Mouse (Mus musculus): ENCODE measurements around the gene Stab2.

Gene Stab2

DNA sequence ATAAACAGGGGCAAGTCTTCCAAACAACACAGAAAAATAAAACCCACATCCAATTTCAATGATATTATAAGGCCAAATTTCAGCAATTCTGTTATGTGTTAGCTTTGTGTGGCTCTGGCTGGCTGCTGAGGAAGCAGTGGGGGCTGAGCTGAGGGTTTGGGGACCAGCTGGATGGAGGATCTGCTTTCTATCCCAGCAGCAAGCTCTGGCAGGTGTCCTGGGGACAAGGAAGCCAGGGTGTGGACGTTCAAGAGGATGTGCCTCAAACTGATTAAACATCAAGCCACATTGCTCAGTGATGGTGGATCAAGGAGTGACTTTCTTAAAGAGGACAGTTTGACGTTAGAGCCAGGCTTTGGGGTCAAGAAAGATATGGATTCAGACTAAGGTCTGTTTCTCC lies 112.3 kb downstream of the Stab2 start:
- in situ Hi-C loops (cut with MboI, MseI), result no loop called here

DNA sequence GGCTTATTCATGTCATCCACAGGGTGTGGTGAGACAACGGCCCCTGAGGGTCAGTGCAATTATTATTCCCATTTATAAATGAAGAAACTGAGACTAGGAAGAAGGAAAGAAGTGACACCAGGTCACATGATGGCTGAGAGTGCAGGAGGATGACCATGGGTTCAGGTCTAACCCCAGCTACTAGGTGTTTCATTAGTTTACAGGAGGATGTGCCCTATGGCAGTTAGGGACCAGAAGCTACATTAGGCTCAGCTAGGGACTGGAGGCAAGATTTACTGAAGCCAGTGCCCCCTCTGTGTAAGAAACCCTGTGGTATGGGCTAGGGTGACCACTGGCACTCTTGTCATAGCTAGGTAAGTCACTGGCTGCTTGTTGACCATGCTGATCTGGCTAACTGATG lies 116.8 kb downstream of the Stab2 start:
- in situ Hi-C loops (cut with MboI, MseI), result no loop called here

DNA sequence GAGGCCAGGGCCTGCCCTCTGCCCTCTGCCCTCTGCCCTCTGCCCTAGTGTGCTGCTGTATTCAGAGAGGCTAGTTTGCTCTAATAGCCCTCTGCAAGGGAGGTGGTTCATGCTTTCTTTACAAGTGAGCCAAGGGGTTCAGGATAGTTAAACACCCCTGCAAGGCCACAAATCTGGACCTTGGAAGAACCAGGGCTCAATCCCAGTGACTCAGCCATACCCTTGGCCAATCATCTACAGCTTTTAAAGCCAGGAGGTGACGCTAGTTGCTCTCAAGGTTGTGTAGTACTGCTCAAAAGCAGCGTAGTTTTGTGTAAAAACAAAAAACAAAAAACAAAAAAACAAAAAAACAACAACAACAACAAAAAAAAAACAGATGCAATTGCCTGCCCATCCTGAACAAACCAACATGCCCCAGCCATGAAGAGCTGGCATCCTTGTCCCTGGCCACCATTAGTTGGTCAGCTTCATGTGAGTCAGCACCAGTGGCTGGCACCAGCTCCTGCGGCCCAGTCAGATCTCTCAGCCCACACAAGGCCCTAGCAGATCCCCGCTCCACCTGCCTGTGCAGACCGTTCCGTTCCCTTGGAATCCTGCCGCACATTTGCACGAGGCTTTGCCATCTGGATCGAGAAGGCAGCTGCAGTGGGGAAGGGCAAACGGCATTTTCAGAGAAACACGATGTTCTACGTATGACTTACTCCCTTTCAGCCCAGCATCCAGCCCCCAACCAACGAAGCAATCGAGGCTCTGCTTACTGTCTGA lies 117.5 kb downstream of the Stab2 start:
- in situ Hi-C loops (cut with MboI, MseI), result no loop called here

DNA sequence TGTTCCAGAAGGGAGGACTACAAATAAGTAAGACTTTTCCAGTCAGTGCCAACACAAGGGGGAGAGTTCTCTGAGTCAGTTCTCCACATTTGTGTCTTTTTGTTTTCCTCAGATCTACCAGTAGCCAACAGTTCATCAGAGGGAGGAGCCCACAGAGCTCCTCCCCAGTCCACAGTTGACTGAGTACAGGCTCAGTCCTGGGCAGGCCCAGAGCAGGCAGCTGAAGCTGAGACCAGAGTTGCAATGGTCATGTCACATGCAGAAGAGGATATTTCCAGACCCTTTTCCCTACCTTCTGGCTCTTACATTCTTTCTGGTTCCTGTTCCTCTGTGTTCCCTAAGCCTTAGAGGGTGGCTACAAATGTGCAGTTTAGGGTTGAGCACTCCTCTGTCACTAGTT lies 118.4 kb downstream of the Stab2 start:
- in situ Hi-C loops (cut with MboI, MseI), result no loop called here

DNA sequence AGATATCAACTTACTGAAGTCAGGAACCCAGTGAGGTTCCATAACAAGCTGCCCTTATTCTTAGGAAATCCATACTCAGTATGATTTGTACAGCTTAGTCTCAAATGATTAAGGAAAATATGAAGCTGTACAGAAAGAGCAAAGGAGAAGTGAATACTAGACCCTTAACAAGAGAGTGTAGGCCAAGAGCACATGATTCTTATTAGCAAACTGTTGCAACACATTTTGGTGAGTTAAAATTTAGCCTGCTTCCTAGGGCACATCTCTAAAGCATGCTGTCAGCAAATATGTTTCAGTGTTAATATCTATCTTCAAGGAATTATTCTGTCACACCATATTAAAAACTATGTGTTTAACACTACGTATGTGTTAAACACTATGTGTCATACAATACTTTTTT lies 121.4 kb downstream of the Stab2 start:
- in situ Hi-C loops (cut with MboI, MseI), result no loop called here

DNA sequence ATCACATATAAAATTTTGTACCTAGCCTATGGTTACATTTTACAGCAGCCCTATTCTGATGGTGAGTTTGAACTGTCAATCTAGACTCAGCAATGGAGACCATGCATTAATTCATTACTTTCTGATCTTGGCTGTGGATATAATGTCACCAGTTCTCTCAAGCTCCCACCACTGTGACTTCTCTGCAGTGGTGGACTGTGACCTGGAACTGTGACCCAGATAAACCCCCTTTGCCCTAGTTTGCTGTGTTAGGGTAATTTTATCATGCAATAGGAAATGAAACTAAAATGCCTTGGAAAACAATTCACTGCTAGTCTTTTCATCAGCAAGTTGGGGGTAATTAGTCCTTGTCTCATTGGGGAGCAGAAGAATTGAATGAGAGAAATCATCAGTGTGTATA lies 126.4 kb downstream of the Stab2 start:
- in situ Hi-C loops (cut with MboI, MseI), result no loop called here

DNA sequence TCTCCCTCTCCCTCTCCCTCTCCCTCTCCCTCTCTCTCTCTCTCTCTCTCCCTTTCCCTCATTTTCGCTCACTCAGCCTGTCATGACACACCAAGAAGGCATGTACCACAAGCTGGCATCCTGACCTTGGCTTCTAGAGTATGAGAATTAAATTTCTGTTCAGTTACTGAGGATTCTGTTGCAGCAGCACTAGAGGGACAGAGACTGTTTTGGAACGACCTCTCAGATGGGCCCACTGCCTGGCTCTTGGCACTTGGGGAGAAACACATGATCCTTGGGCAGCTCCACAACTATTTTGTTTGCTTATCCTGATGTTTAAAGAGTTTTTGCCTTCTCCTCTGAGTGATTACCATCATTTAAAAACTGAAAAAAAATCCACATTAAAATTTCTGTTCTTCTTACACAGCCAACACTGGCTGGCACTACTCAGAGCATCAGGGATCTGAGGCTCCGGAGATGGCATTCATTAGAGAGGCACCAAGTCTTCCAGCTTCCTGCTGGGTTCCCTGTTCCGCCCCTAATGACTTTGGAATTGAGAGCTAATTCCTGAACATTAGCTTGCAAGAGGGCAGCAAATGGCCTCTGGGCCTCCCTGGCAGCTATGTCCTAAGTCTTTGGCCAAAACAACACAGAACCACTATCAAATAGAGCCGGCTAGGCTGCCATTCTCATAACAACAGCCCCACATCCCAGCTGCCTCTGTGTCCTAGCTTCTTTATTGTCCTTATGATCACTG lies 127.6 kb downstream of the Stab2 start:
- in situ Hi-C loops (cut with MboI, MseI), result no loop called here

DNA sequence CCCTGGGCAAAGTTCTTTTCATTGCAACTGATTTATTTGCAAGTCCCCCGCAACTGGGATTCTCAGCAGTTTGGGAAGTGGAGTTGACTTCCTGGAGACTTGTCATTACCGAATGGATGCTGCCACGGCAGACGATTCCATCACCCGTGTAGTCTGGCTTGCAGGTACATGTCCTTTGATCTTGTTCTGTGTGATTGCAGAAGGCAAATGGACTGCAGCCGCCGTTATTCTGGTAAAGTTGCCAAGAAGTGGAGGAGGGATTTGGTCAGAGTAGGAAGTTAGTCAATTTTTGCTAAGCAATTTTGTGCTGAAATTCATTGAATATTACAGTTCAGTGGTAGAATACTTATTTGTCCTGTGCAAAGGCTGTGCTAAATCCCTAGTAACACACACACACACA lies 129.1 kb downstream of the Stab2 start:
- in situ Hi-C loops (cut with MboI, MseI), result no loop called here

DNA sequence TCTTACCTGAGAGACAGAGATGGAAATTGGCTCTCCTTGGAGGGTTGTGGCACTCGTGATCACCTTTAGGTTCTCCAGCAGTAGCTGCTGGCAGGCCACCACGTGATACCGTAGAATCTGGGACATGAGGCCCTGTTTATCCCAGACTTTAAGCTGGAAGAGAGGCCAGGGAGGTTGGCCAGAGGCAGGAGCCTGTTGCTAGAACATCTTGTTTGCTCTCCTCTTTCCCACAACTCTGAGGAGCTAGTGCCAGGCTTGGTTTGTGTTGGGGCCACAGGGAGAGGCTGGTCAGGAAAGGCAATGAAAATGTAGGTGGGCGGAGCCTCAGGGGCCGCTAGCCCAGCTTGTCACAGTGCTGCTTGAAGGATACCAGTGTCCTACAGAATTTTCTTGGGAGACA lies 135.2 kb downstream of the Stab2 start:
- in situ Hi-C loops (cut with MboI, MseI), result no loop called here

DNA sequence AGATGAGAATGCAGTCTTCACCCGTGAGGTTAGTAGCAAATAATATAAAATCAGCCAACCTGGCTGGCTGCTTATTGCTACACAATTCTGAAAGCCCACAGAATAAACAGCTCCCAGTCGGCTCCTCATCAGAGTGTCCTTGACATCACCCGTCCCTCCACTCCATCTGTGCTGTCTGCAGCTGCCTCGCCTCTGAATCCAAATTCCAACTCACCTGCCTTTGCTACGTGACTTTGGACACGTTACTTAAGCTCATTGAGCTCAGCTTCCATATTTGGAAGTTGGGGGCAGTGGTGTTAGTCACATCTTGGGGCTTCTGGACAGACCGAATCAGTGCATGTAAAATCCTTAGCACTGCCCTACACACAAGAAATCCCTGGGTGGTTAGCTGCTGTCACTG lies 135.7 kb downstream of the Stab2 start:
- in situ Hi-C loops (cut with MboI, MseI), result no loop called here

DNA sequence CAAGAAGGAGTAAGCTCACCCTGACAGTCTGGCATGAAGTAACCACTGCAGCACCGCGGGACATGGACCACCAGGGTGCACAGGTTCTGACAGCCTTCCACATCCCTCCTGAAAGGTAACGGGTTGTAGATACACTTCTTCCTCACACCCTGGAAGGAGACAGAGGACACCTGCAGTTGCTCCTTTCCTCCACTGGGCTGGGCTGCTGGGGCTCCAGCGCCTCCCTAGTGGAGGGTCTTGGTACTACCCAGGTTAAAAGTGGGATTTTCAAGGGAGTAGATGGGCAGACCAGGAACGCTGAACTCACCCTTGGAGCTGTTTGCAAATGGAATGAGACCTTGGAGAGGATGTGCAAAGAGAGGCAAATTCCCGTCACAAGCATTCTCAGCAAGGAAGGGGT lies 144.4 kb downstream of the Stab2 start:
- in situ Hi-C loops (cut with MboI, MseI), result no loop called here

DNA sequence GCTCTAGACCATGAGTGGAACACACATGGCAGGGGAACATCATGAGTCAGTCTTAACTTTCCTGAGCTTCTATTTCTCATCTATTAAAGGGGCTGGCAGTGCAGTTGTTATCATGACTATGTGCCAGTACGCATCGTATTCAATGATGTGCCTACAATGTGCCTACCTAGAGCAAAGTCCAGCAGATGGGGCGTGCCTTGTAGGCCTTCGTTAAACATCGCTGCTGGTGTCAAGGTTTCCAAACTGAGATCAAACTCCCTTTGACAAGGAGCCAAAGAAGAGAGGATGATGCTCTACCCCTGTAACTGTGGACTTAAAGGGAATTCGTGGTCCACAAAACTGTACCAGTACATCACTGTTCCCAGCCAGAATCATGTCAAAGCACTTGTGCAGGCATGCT lies 145.3 kb downstream of the Stab2 start:
- in situ Hi-C loops (cut with MboI, MseI), result no loop called here

DNA sequence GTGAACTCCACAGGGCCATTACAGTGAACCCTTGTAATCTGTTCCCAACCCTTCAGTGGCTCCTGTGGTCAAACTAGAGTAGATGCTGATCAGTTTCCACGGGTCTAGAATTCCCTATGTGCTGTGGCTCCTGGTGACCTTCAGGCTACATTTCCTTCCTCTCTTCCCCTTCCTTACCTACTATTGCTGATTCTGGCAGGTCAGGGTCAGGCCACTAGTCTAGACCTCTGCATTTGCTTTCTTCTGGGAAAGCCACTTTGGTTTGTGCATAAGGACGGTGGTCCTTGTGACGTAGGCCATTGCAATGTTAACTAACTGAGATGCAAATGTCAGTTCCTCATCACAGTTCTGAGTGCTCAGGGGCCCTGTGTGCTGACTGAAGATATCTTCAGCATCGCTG lies 147.4 kb downstream of the Stab2 start:
- in situ Hi-C loops (cut with MboI, MseI), result no loop called here

DNA sequence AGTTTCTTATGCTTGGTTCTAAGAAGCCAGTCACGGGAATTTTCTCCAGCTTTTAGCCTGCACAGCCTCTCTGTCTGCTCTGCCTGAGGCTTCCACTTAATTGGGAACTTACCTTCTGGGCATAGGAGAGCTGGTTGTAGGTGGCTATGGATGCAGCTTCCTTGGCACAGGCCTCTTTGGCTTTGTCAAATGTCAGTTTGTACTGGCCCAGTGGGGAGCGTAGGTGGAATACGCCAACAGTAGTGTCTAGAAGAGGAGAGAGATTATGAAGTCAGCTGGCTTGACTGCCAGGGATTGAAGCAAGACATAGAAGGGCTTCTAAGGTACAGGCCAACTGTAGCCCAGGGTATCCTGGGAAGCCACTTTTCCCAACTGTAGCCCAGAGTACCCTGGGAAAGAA lies 154.4 kb downstream of the Stab2 start:
- in situ Hi-C loops (cut with MboI, MseI), result no loop called here

DNA sequence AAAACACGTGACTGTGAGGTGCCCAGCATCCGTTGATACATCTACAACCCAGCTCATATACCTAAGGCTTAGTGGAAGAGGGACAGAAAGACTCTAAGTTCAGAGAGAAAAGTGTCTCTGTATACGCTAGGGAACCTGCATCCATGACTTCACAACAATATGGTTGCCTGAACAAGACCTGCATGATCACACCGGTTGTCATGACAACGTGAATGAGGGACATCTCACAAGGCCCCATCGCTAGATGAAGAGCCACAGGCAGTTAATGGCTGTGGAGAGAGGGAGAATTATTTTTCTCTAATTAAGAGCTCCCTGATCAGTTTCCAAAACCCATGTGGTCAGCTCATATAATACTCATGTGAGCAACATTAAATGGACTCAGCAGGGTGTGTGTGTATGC lies 155.7 kb downstream of the Stab2 start:
- in situ Hi-C loops (cut with MboI, MseI), result no loop called here

DNA sequence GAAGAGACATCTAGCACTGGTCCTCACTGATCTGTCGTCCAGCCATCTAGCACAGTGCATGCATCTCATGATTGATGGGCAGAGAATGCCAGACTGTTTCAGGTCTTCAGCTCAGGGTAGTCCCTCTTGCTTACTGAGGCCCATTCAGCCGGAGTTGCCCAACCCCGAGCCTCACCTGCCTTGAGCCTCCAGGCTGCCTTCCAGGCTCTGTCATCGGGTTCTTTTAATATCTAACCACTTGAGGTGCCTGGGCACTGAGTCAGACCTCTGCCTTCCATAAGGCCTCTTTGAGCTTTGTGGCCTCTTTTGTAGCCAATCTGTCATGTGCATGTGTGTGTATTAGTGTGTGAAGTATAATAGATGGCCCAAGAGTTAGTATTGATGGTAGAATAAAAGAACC lies 158.3 kb downstream of the Stab2 start:
- in situ Hi-C loops (cut with MboI, MseI), result no loop called here

DNA sequence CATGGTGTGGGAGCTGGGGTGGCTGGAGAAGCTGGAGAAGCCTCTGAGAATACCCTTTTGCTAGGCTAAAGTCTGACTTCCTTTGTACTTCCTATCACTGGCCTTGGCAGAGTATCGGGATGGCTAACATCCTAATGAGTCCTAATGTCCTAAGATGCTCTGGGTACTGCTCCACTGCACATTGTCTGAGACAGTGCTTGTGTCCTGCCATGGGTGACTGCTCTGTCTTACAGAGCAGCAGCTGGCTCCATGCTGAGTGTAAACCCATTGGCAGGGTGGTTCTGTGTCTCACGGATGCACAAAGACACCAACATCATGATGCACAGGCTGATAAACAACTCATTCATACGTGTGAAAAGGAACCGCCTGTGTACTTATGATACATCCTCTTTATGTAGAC lies 158.7 kb downstream of the Stab2 start:
- in situ Hi-C loops (cut with MboI, MseI), result no loop called here

DNA sequence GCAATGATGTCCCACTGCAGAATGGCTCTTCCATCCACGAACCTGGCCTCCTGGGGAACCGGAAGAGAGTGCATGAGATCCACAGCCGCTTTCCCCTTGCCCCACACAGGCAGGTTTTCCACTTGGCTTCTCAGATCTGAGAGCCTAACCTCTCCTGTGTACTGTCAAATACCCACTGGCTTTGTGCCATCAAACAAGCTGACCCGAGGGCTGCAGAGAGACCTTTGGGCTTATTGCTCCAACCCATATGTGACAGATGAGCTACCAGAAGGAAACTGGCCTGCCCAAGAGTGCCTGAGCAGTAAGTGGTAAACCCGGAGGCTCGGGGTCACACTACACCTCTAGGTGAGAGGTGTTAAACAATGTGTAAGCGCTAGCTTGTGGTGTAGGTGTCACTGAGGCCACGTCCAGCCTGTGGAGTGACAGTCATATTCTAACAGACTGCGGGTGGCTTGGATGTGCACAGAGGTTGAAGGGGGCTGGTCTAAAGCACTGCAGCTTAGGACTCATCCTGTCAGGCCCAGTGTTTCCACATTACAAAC lies 160.8 kb downstream of the Stab2 start:
- in situ Hi-C loops (cut with MboI, MseI), result no loop called here

DNA sequence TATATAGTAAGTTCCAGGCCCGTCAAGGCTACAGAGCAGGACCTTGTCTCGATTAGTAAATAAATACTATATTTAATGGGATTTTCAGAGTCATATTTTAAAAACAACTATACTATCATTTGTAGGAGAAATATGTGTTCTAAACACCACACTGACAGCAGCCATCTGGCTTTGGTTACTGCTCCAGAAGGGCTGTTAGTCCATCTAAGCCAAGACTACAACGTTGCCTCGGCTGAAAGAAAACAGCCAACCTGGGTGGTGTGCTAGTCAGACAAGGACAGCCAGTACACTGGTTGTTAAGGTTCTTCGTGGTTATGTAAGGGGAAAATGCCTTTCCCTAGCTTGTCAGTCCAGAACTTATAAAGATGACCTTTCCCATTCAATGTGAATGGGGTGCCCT lies 165.2 kb downstream of the Stab2 start:
- in situ Hi-C loops (cut with MboI, MseI), result no loop called here

DNA sequence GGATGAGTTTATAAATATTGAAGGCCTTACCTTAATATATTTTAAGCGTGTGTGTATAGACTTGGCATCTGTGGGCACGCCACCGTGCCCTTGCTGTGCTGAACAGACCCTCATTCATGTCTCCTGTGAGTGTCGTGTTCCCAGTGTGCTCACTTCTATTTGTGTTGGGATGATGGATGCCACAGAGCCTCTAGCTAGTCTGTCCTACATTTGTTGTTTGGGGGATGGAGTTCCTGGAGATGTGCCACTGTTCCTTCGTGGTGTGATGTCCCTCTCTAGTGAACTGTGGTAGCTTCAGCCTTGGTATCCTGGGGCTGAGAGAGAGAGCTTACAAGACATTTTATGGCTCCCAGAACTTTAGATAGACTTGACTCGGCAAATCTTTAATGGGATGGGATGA lies 169.0 kb downstream of the Stab2 start:
- in situ Hi-C loops (cut with MboI, MseI), result no loop called here

DNA sequence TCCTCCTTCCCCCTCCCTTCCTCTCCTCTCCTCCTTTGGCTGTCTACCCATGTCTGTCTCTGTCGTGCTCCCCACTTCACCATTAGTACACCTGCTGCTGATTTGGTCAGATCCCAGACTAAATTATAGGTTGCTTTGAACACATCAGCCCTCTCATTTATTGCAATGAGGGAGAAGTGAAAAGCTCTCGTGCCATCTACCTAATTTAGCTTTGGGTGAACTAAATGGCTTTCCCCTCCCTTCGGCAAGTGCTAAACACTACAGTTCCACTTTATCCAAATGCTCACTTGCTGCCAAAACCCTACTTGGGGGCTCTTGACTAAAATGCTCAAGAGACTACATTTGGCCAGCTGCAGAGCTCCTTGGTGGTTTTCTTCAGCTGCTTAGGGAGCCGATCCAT lies 171.0 kb downstream of the Stab2 start:
- in situ Hi-C loops (cut with MboI, MseI), result no loop called here

DNA sequence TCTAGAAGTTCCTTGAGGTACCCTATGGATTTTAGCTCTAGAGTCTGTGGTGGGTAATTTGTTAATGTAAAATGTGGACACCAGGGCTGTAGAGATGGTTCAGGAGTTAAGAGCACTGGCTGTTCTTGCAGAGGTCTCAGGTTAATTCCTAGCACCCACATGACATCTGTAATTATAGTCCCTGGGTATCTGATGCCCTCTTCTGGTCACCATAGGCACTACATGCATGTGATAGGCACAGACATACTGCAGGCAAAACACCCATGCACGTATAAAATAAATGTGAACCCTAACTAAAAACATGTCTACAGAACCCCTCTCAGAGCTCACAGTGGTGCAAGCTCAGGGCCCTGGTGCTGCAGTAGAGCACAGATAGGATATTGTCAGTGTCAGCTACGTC lies 178.3 kb downstream of the Stab2 start:
- in situ Hi-C loops (cut with MboI, MseI), result no loop called here
